ENCODE assay signal across 27 mouse cellular contexts in genomic region chr1:158942864-158943263, GRCm38 (mm10). TPM values are rescaled to one million over a fixed set of nuclear protein-coding genes. Genes with fewer than 3 reads are reported as not detected.
"Had no signal": no experiment of that assay in that cellular context is flagged by ENCODE, and none has a peak within 500 bp of the region (broad histone marks: within the 10 kb centered on the region; RNA-seq: fewer than 3 reads in every experiment).

No protein-coding gene starts in this region.

- ATAC-seq: hindbrain, embryonic 16.5 days; inflammation-experienced regulatory T-cells, adult 6 months; intestine, embryonic 15.5 days; intestine, postnatal 0 days had no signal

- H3K9ac ChIP-seq: heart, embryonic 13.5 days; heart, embryonic 15.5 days; hindbrain, embryonic 12.5 days; hindbrain, embryonic 14.5 days; intestine, embryonic 15.5 days; limb, embryonic 12.5 days; liver, embryonic 13.5 days had no signal

- H3K27ac ChIP-seq: gastrocnemius, adult 2 months; heart, adult 2 months; heart, embryonic 13.5 days; heart, embryonic 15.5 days; hindbrain, embryonic 12.5 days; hindbrain, embryonic 14.5 days; intestine, embryonic 15.5 days; layer of hippocampus, adult 2 months; left cerebral cortex, adult 2 months; limb, embryonic 10.5 days; limb, embryonic 12.5 days; liver, embryonic 13.5 days had no signal

- H3K36me3 ChIP-seq: heart, embryonic 13.5 days; heart, embryonic 15.5 days; hindbrain, embryonic 12.5 days; intestine, embryonic 15.5 days; limb, embryonic 10.5 days; limb, embryonic 12.5 days; liver, embryonic 13.5 days had no signal

- H3K9me3 ChIP-seq: heart, embryonic 13.5 days; heart, embryonic 15.5 days; hindbrain, embryonic 12.5 days; intestine, embryonic 15.5 days; limb, embryonic 10.5 days; limb, embryonic 12.5 days; liver, embryonic 13.5 days had no signal

- H3K4me3 ChIP-seq: gastrocnemius, adult 2 months; heart, adult 2 months; heart, embryonic 13.5 days; heart, embryonic 15.5 days; hindbrain, embryonic 12.5 days; intestine, embryonic 15.5 days; layer of hippocampus, adult 2 months; left cerebral cortex, adult 2 months; limb, embryonic 10.5 days; limb, embryonic 12.5 days; liver, embryonic 13.5 days had no signal

- H3K27me3 ChIP-seq: heart, embryonic 13.5 days; heart, embryonic 15.5 days; hindbrain, embryonic 12.5 days; intestine, embryonic 15.5 days; limb, embryonic 12.5 days; liver, embryonic 13.5 days had no signal

- H3K4me1 ChIP-seq: heart, embryonic 13.5 days; heart, embryonic 15.5 days; hindbrain, embryonic 12.5 days; intestine, embryonic 15.5 days; liver, embryonic 13.5 days had no signal

- DNase-seq: gastrocnemius, adult 2 months; gastrocnemius, postnatal 14 days; gastrocnemius, postnatal 36 days; heart, adult 2 months; heart, postnatal 14 days; heart, postnatal 36 days; kidney, adult 18-20 months; kidney, adult 8-10 months; kidney, postnatal 10 days; kidney, postnatal 25 days; kidney, postnatal 4 days; liver; liver, embryonic 13.5 days had no signal

- H3K4me2 ChIP-seq: heart, embryonic 11.5 days; heart, embryonic 13.5 days; heart, embryonic 15.5 days; hindbrain, embryonic 12.5 days; hindbrain, embryonic 14.5 days; intestine, embryonic 15.5 days; limb, embryonic 12.5 days; liver, embryonic 11.5 days; liver, embryonic 13.5 days had no signal

RNA-seq across cellular contexts. Expression of gene Pappa2, which starts 37.4 kb away (rescaled TPM):
- polyA plus RNA-seq: inflammation-experienced regulatory T-cells, adult 6 months had no signal
